Mouse (Mus musculus) stomach, postnatal 0 days (tissue): ENCODE measurements around the gene Ube2o. TPM values are rescaled to one million over a fixed set of nuclear protein-coding genes. Genes with fewer than 3 reads are reported as not detected.
A peak's percentile ranks its signal among the peaks of the same experiment; 100 is the strongest.

ENCODE experiments used
- ATAC-seq: fragments of 200-750 bp; cut with Nextera tagmentation; 2 replicates; pipeline ENCODE4 v1.8.0; 2017; ENCODE audit not compliant: low FRiP score, low TSS enrichment
- DNase-seq: peaks from one replicate; pipeline ENCODE4 v3.0.0-alpha.2; 2016; ENCODE audit warnings: low spot score
- H3K27ac ChIP-seq: fragments of 300-500 bp; sonication (generic); replicated peaks from 2 replicates; pipeline ENCODE4 v1.5.1; 2014; ENCODE audit warnings: mild to moderate bottlenecking, control low read depth
- H3K27me3 ChIP-seq: fragments of 300-500 bp; sonication (generic); 2 replicates; pipeline ENCODE4 v1.6.1; 2014; ENCODE audit warnings: low read length; ENCODE audit not compliant: control insufficient read depth, insufficient read depth
- H3K36me3 ChIP-seq: fragments of 300-500 bp; sonication (generic); 2 replicates; pipeline ENCODE4 v1.6.1; 2014; ENCODE audit warnings: low read length, mixed read lengths; ENCODE audit not compliant: control insufficient read depth, insufficient read depth
- H3K4me1 ChIP-seq: fragments of 300-500 bp; sonication (generic); replicated peaks from 2 replicates; pipeline ENCODE4 v1.6.1; 2014; ENCODE audit warnings: antibody characterized with exemption; ENCODE audit not compliant: control insufficient read depth, insufficient read depth
- H3K4me2 ChIP-seq: fragments of 300-500 bp; sonication (generic); replicated peaks from 2 replicates; pipeline ENCODE4 v1.6.1; 2014; ENCODE audit warnings: low read depth, mild to moderate bottlenecking, control low read depth, moderate library complexity
- H3K4me3 ChIP-seq: fragments of 300-500 bp; sonication (generic); 2 replicates; pipeline ENCODE4 v1.5.1; 2014; ENCODE audit warnings: low read depth, low read length, control low read depth
- H3K9ac ChIP-seq: fragments of 300-500 bp; sonication (generic); 2 replicates; pipeline ENCODE4 v1.6.1; 2014; ENCODE audit warnings: mild to moderate bottlenecking, low read length, control low read depth, mixed read lengths
- H3K9me3 ChIP-seq: fragments of 300-500 bp; sonication (generic); 2 replicates; pipeline ENCODE4 v1.6.1; 2016; ENCODE audit warnings: low read length; ENCODE audit not compliant: control insufficient read depth
- CTCF ChIP-seq: IDR thresholded peaks from 2 replicates; pipeline ENCODE4 v1.5.1; 2016; ENCODE audit warnings: antibody characterized with exemption, low read depth, mild to moderate bottlenecking, moderate library complexity
- EP300 ChIP-seq: optimal IDR thresholded peaks from 2 replicates; pipeline ENCODE3; 2016; ENCODE audit warnings: antibody characterized with exemption
- WGBS: fragments of 180-500 bp; shearing (Covaris S2); extraction: QIAGEN DNeasy Blood & Tissue Kit; methylation state at CpG from one replicate; pipeline ENCODE4 v1.1.7; 2014; 5-methylcytosine and 5-hydroxymethylcytosine counted together
- polyA plus RNA-seq: library from polyadenylated mRNA; unstranded; fragments of >200 nt; fragmentation: Nextera tagmentation; extraction: Ambion mirVana; gene quantifications from 2 replicates; pipeline ENCODE4 v1.2.1, GENCODE M21; 2015

Ube2o gene
- polyA plus RNA-seq, 1 experiment from 2014 or later: 4.7 TPM

DNA sequence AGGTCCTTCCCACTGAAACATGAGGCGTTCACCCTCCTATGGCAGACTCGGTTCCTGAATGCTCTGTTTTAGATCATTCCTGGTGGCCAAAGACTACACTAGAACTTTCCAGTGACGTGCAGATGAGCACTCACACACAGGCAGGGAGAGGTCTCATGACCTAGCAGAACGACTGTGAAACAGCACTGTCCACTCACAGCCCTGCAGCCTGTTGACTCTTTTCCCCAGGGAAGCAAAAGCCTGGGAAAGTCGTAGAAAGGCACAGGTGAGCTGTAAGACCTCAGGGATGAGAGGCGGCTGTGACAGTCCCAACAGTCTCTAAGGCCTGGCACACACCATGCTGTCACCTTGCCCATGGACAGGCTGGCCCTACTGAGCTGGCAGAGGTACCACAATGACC is 24.9 kb downstream of the Ube2o start:
- Histone ChIP-seq H3K4me3 (no peak overlapping the region), H3K36me3 (no peaks in the 10 kb centered on the region), H3K9me3 (no peaks in the 10 kb centered on the region), H3K27ac (no peak overlapping the region), H3K4me1 (no peaks in the 10 kb centered on the region), H3K9ac (no peak overlapping the region), H3K27me3 (no peaks in the 10 kb centered on the region), H3K4me2 (no peak overlapping the region)
- DNase-seq: no peak
- 48% methylated on average over 6 of the region's 6 CpGs for WGBS
- no peak for ATAC-seq
- TF ChIP-seq CTCF (no peak), EP300 (no peak)

DNA sequence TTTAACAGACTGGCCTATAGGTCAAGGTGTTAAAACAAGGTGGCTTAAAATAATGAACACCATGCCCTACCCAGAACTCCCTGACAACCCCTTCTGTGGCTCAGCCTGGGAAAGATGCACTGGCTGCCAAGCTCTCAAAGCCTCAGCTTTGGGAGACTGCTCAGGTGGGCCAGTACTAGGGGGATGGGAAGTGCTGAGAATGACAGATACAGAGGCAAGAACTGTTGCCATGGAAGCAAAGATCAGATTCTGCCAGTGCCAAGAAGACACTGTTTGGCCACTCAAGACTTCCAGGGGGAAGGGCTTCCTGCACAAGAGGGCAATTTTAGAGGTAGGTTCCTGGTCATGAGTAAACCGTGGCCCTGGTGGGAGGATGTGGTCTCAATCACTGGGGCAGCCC is 25.7 kb downstream of the Ube2o start:
- Histone ChIP-seq H3K27ac (no peak overlapping the region), H3K9me3 (no peaks in the 10 kb centered on the region), H3K4me3 (no peak overlapping the region), H3K4me2 (no peak overlapping the region), H3K4me1 (0 out of 2 replicates have a peak, but pooled peaks cover 4% of the 10 kb centered on the region), H3K9ac (no peak overlapping the region), H3K36me3 (no peaks in the 10 kb centered on the region), H3K27me3 (no peaks in the 10 kb centered on the region)
- 45% methylated on average over 1 of the region's 1 CpGs for WGBS
- TF ChIP-seq EP300 (no peak), CTCF (no peak)
- ATAC-seq: no peak
- DNase-seq: no peak

DNA sequence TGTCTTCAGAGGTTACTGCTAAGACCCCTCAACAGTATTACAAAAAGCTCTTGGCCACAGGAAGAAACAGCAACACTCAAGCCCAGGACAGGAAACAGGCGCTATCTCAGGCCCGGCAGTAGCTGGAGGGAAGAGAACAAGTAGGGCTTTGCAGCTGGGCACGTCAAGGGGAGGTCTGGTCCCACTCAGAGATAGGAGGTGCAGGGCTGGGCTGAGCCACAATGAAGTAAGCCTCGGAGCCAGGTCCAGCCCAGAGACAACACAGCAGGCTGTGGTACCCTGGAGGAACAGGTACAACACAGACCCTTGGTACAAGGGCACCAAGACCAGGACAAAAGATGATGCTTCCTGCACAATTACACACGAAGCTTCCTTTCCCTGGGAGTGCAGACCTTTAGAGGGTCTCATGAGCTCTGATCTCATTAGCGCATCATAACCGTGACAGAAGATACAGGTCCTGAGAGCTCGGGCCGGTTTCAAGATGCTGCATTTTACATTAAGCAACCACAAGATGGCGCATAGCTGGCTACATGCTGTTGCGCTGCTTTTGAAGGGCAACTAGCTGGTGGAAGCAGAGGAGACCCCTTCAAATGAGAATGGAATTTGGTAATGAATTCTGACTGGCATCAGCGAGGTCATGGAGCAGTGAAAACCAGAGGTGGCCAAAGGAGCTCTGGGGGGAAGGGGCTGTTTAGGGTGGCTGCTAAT is 26.9 kb downstream of the Ube2o start:
- Histone ChIP-seq H3K4me2 (no peak overlapping the region), H3K27me3 (no peaks in the 10 kb centered on the region), H3K9me3 (no peaks in the 10 kb centered on the region), H3K36me3 (no peaks in the 10 kb centered on the region), H3K27ac (no peak overlapping the region), H3K4me1 (0 out of 2 replicates have a peak, but pooled peaks cover 4% of the 10 kb centered on the region), H3K9ac (no peak overlapping the region), H3K4me3 (no peak overlapping the region)
- TF ChIP-seq EP300 (no peak), CTCF (peak; percentile 86)
- WGBS: 38% methylated on average over 12 of the region's 12 CpGs
- no peak for ATAC-seq
- DNase-seq: no peak

DNA sequence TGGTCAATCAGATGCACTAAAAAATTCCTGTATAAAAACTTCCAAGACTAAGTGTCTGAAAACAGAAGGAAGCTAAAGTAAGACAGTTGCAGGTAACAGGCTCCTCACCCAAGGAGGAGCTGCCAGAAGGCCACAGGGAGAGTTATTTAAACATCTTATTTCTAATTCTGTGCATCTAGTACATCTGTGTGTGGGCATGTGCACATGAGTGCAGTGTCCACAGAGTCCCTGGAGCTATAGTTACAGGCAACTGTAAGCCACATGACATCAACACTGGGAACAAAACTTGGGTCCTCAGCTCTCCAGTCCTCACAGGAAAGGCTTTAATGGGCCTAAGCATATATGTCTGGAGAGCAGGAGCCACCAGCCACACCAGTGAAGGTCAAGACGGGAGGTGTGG is 29.1 kb downstream of the Ube2o start:
- no peak for DNase-seq
- H3K4me1 ChIP-seq: 0 out of 2 replicates have a peak, but pooled peaks cover 4% of the 10 kb centered on the region
- H3K9ac ChIP-seq: no peak overlapping the region
- ATAC-seq: no peak
- no peak overlapping the region for H3K27ac ChIP-seq
- H3K4me2 ChIP-seq: no peak overlapping the region
- H3K36me3 ChIP-seq: no peaks in the 10 kb centered on the region
- no peaks in the 10 kb centered on the region for H3K27me3 ChIP-seq
- H3K4me3 ChIP-seq: no peak overlapping the region
- H3K9me3 ChIP-seq: no peaks in the 10 kb centered on the region
- 80% methylated on average over 1 of the region's 1 CpGs for WGBS
- TF ChIP-seq EP300 (no peak), CTCF (no peak)

DNA sequence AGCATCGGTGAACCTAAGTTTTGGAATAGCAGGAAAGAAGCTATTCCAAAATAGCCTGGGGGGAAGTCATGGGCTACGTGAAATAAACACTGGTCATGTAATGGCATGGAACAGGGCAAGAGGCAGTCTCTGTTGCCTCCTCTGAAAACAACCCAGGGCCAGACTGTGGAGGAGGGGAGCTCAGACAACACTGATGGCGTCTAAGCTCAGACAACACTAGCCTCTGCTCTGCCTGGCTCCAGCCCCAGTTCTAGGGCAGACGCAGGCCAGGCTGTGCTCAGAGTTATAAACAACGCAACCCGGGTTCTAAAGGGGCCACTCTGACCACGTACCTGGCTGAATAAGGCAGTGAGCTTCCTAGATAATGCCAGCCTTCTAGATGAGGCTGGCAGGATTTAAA is 30.5 kb downstream of the Ube2o start:
- peak overlapping the region; percentile 75 for H3K27ac ChIP-seq
- H3K36me3 ChIP-seq: peaks cover under 1% of the 10 kb centered on the region; the same call in 1 of the 2 replicates
- no peak overlapping the region for H3K4me3 ChIP-seq
- H3K27me3 ChIP-seq: no peaks in the 10 kb centered on the region
- 0 out of 2 replicates have a peak, but pooled peaks cover 4% of the 10 kb centered on the region for H3K4me1 ChIP-seq
- TF ChIP-seq CTCF: no peak
- TF ChIP-seq EP300: no peak
- DNase-seq (no peak), ATAC-seq (no peak)
- H3K4me2 ChIP-seq: no peak overlapping the region
- 35% methylated on average over 7 of the region's 7 CpGs for WGBS
- peak overlapping the region; percentile 18; the same call in 1 of the 2 replicates for H3K9ac ChIP-seq
- no peaks in the 10 kb centered on the region for H3K9me3 ChIP-seq
